Mouse (Mus musculus) erythroblast, embryonic 14.5 days (primary cell): ENCODE measurements at regions not wholly inside any gene's neighbourhood (a gene's known extent, or its start where the extent isn't known, plus 50 kb on each side); places are given as distances from the start of the nearest gene placed in this dataset.
"Not testable (repeated sequence)": the region's sequence is repeated elsewhere in the genome, so short reads cannot be mapped to it uniquely, and the experiment has no call there.

ENCODE experiments used
- H3K27me3 ChIP-seq: 2 replicates; pipeline ENCODE4 v1.6.1; 2012; ENCODE audit warnings: inconsistent platforms; ENCODE audit not compliant: control insufficient read depth
- H3K36me3 ChIP-seq: 2 replicates; pipeline ENCODE4 v1.6.1; 2012; ENCODE audit warnings: mild to moderate bottlenecking, inconsistent platforms; ENCODE audit not compliant: control insufficient read depth
- H3K4me1 ChIP-seq: 2 replicates; pipeline ENCODE4 v1.6.1; 2012; ENCODE audit warnings: inconsistent platforms; ENCODE audit not compliant: control insufficient read depth
- H3K4me3 ChIP-seq: replicated peaks from 2 replicates; pipeline ENCODE3; 2012; ENCODE audit warnings: moderate library complexity, mild to moderate bottlenecking, inconsistent platforms
- H3K9me3 ChIP-seq: 2 replicates; pipeline ENCODE4 v1.6.1; 2012; ENCODE audit warnings: low read length, inconsistent platforms, mixed read lengths; ENCODE audit not compliant: control insufficient read depth
- GATA1 ChIP-seq: IDR thresholded peaks from 2 replicates; pipeline ENCODE4 v1.6.1; 2012; ENCODE audit warnings: low read length, inconsistent platforms, mixed read lengths
- TAL1 ChIP-seq: IDR thresholded peaks from 3 replicates; pipeline ENCODE4 v1.6.1; 2012; ENCODE audit warnings: low read length, inconsistent platforms, mixed read lengths

GRCm38 (mm10) chr9:33681129-33681528 is 804.6 kb upstream of the Kirrel3 start:
- no peaks in the 10 kb centered on the region for H3K27me3 ChIP-seq
- H3K36me3 ChIP-seq: no peaks in the 10 kb centered on the region
- no peak for TF ChIP-seq TAL1
- no peak for TF ChIP-seq GATA1
- no peaks in the 10 kb centered on the region for H3K9me3 ChIP-seq
- H3K4me3 ChIP-seq: no peak overlapping the region
- H3K4me1 ChIP-seq: no peaks in the 10 kb centered on the region

GRCm38 (mm10) chr9:33691731-33692130 is 794.0 kb upstream of the Kirrel3 start:
- H3K27me3 ChIP-seq: no peaks in the 10 kb centered on the region
- no peaks in the 10 kb centered on the region for H3K4me1 ChIP-seq
- no peak for TF ChIP-seq TAL1
- no peak for TF ChIP-seq GATA1
- H3K9me3 ChIP-seq: no peaks in the 10 kb centered on the region
- no peaks in the 10 kb centered on the region for H3K36me3 ChIP-seq
- H3K4me3 ChIP-seq: no peak overlapping the region

- Histone ChIP-seq H3K4me1 (no peaks in the 10 kb centered on the region), H3K4me3 (no peak overlapping the region), H3K27me3 (no peaks in the 10 kb centered on the region), H3K36me3 (no peaks in the 10 kb centered on the region), H3K9me3 (no peaks in the 10 kb centered on the region)
- TF ChIP-seq TAL1 (no peak), GATA1 (no peak)
These were observed 768.1 kb upstream of the Kirrel3 start for GRCm38 (mm10) chr9:33717614-33718013.

GRCm38 (mm10) chr9:33724811-33725210 is 760.9 kb upstream of the Kirrel3 start:
- Histone ChIP-seq H3K27me3 (no peaks in the 10 kb centered on the region), H3K4me1 (no peaks in the 10 kb centered on the region), H3K4me3 (no peak overlapping the region), H3K9me3 (no peaks in the 10 kb centered on the region), H3K36me3 (no peaks in the 10 kb centered on the region)
- TF ChIP-seq TAL1 (no peak), GATA1 (no peak)

- not testable (repeated sequence) for H3K36me3 ChIP-seq, H3K9me3 ChIP-seq, H3K4me1 ChIP-seq, H3K27me3 ChIP-seq, H3K4me3 ChIP-seq
These were observed 757.6 kb upstream of the Kirrel3 start for GRCm38 (mm10) chr9:33728058-33728457.

- Histone ChIP-seq H3K4me1 (no peaks in the 10 kb centered on the region), H3K27me3 (no peaks in the 10 kb centered on the region), H3K36me3 (no peaks in the 10 kb centered on the region), H3K4me3 (no peak overlapping the region), H3K9me3 (no peaks in the 10 kb centered on the region; the same call in 1 of the 2 replicates)
- TF ChIP-seq GATA1 (no peak), TAL1 (no peak)
These were observed 725.0 kb upstream of the Kirrel3 start for GRCm38 (mm10) chr9:33760701-33761100.

GRCm38 (mm10) chr9:33766235-33766634 is 719.5 kb upstream of the Kirrel3 start:
- Histone ChIP-seq H3K4me3 (no peak overlapping the region), H3K27me3 (no peaks in the 10 kb centered on the region), H3K9me3 (no peaks in the 10 kb centered on the region), H3K36me3 (no peaks in the 10 kb centered on the region), H3K4me1 (no peaks in the 10 kb centered on the region)
- TF ChIP-seq TAL1: no peak

- TF ChIP-seq GATA1 (no peak), TAL1 (no peak)
- Histone ChIP-seq H3K4me3 (no peak overlapping the region), H3K9me3 (no peaks in the 10 kb centered on the region)
These were observed 715.9 kb upstream of the Kirrel3 start for GRCm38 (mm10) chr9:33769811-33770210.

GRCm38 (mm10) chr9:33774178-33774577 is 711.5 kb upstream of the Kirrel3 start:
- H3K4me3 ChIP-seq: no peak overlapping the region
- TF ChIP-seq TAL1 (no peak), GATA1 (no peak)
- no peaks in the 10 kb centered on the region for H3K27me3 ChIP-seq
- no peaks in the 10 kb centered on the region for H3K4me1 ChIP-seq
- H3K9me3 ChIP-seq: no peaks in the 10 kb centered on the region
- H3K36me3 ChIP-seq: no peaks in the 10 kb centered on the region

More at GRCm38 (mm10) chr9:33769811-33770210, 715.9 kb upstream of the Kirrel3 start:
- Histone ChIP-seq H3K4me1 (no peaks in the 10 kb centered on the region), H3K36me3 (no peaks in the 10 kb centered on the region), H3K27me3 (no peaks in the 10 kb centered on the region)

GRCm38 (mm10) chr9:33790617-33791016 is 695.1 kb upstream of the Kirrel3 start:
- no peaks in the 10 kb centered on the region for H3K36me3 ChIP-seq
- no peak overlapping the region for H3K4me3 ChIP-seq
- H3K4me1 ChIP-seq: no peaks in the 10 kb centered on the region
- H3K9me3 ChIP-seq: no peaks in the 10 kb centered on the region
- H3K27me3 ChIP-seq: no peaks in the 10 kb centered on the region
- no peak for TF ChIP-seq TAL1
- TF ChIP-seq GATA1: no peak
